Mouse (Mus musculus) frontal cortex, adult 2 months (tissue): Measurements from ENCODE around the gene Cnot10. TPM values are rescaled to one million over a fixed set of nuclear protein-coding genes. Genes with fewer than 3 reads are reported as not detected.
"Not testable (repeated sequence)": the region's sequence is repeated elsewhere in the genome, so short reads cannot be mapped to it uniquely, and the experiment has no call there.

Source experiments
- DNase-seq, 2 experiments: peaks; one replicate each; pipeline ENCODE4 v3.0.0; 2022; ENCODE audit warnings: low spot score in 1 of 2; ENCODE audit errors: extremely low spot score in 1 of 2
- polyA plus RNA-seq: library from polyadenylated mRNA; depleted of rRNA; stranded (reverse); fragments of >200 nt; gene quantifications from 2 replicates; pipeline ENCODE4 v1.2.3, GENCODE M21; 2012

Gene Cnot10
- polyA plus RNA-seq, 1 experiment: 83.4 TPM

DNA sequence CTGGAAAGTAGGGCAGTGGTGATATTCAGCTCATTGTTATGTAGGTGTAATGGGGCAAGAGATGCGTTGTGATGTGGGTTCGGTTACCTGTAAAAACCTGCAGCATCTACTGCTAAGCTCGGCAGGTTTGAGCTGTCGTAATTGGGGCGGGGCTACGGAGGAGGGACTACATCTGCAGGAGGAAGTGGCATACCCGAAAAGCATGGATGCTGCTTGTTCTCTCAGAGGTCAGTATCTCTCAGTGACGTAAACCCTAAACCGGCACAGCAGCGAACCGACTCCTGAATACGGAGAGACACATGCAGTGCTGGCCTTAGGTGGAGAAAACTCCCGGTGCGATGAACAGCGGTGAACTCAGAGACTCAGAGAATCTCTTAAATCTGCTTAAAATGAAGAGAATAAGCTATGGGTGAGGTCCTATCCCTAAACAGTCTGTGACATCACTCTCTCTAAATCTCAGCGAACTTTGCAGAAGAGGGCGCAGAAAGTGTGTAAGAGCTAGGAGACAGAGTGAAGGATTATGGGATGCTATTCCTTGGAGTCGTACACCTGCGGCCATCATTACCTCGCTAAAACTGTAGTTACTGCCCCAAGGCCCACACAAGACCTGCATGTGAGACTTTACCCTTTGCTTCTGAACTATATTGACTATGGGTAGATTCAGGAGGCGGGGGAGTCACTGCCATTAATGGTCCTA, 11.1 kb upstream of the Cnot10 start:
- DNase-seq: no peak

DNA sequence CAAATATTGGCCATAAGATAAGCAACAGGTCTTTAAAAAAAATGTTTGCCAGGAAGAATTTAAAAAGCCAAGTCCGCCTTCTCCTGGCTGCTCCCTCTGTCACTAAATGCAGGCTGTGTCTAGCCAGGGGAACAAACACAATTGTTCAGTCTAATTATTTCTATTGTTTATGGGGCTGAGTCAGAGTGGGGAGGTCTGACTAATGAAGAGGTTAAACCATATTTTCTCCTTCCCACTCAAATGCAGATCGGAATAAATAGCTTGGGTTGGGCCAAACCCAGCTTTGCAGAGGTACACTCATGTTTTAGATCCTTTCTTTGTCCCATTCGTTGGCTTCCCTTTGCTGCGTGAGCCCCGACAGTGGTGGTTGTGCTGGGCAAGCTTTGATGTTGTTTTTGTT, 9.4 kb upstream of the Cnot10 start:
- DNase-seq: no peak

DNA sequence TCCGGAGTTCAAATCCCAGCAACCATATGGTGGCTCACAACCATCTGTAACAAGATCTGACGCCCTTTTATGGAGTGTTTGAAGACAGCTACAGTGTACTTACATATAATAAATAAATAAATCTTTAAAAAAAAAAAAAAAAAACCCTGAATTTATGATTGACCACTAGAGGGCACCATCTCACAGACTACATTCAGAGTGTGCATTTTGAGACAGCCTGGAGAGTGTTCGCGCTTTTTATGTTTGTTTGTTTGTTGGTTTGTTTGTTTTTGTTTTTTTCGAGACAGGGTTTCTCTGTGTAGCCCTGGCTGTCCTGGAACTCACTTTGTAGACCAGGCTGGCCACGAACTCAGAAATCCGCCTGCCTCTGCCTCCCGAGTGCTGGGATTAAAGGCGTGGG, 8.5 kb upstream of the Cnot10 start:
- not testable (repeated sequence) for DNase-seq

DNA sequence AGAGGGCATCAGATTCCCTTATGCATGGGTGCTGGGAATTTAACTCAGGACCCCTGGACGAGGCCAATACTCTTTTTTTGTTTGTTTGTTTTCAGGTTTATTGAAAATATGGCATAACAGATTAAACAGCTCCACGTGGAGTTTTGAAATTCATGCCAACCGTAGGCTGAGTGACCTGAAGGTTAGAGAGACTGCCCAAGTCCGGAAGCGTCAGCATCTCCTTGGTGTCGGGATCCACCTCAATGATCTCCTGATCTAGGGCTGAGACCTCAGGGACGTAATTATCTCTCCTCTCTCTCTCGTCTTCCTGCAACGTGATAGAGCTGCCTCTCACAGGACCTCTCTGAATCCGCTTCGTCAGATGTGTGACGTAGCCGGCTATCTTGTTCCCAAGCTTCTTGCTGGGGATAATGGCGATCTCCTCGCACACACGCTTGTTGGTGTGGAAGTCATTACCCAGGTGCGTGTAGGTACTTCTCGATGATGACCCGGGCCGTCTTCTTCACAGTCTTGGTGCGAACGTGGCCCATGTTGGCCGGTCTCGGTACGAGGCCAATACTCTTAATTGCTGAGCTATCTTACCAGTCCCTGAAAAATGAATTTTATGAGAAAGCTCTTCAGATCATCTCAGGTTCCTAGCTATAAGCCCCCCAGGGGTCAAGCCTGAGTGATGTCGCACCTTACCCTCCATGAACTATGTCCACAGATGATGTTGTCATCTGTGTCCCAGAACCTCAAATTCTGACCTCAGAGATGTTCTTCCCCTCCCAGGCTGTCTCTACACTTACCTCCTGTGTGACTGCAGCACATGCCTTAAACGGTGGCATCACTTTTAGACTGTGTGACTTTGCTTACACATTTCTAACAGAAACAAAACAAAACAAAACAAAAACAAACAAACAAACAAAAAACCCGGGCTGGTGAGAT, 7.8 kb upstream of the Cnot10 start:
- no peak for DNase-seq

DNA sequence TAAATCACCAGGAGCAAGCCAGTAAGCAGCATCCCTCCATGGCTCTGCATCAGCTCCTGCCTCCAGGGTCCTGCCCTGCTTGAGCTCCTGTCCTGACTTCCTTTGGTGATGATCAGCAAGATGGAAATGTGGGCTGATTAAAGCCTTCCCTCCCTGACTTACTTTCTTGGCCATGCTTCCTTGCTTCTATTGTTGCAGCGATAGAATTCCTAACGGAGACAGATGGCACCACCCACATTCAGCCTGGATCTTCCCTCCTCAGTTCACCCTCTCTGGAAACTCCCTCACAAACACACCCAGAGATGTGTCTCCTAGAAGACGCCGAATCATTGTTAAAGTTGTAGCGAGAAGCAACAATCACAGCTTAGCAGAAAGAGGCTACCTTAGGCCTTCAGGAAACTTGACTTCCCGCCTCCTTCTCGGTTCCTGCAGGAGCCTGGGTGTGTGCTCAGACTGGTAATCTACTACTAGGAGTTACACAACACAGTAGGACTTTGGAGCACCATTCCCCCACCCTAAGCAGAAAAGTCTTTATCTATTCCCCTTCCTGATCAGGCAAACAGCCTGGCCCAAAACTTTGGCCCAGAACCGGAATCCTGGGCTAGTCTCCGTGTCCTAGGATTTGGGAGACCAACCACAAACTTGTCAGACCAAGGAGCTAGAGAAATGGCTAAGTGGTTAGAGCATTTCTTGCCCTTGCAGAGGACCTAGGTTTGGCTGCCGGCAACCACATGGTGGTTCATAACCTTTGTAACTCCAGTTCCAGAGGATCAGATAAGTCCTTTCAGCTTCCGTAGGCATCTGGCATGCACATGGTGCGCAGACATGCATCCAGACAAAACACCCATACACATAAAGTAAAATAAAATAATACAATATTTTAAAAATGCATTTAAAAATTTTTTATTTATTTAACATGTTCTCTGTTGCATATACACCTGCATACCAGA, 6.8 kb upstream of the Cnot10 start:
- DNase-seq: peak; percentile 76 to 88

DNA sequence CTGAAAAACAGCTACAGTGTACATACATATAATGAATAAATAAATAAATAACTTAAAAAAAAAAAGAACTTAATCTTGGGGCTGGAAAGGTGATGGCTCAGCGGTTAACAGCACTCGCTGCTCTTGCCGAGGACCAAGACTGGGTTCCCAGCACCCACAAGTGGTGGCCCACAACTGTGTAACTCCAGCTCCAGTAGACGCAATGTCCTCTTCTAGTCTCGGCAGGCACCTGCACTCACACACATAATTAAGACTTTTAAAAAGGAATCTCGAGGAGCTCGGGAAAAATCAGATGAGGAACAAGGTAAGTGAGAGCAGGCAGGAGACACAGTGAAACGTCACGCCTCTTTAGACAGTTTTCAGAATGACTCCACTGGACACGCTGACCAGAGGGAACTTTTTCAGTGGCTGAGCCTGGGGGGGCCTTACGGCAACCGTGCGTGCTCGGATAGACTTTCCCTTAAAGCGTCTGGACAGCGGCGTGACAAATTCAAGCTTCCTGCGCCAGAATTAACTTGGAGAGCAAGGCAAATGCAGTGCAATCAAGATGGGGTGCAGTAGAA, 717 bp downstream of the Cnot10 start:
- DNase-seq: no peak

DNA sequence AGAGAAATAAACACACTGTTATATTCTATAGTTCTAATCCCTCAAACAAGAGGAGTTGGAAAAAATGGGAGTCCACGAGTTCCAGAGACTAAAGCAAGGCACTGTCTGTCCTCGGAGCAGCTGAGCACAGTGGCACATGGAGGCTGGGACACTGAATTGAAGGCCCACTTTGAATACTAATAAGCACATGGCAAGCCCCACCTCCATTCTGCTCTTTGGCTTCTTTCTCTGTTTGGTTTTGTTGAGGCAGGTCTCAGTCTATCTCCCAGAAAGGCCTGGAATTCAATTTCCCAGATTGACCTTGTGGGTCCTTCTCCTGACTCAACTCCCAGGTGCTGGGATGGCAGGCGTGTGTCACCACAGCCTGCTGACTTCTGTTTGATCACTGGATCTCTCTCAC, 3.2 kb downstream of the Cnot10 start:
- no peak for DNase-seq

DNA sequence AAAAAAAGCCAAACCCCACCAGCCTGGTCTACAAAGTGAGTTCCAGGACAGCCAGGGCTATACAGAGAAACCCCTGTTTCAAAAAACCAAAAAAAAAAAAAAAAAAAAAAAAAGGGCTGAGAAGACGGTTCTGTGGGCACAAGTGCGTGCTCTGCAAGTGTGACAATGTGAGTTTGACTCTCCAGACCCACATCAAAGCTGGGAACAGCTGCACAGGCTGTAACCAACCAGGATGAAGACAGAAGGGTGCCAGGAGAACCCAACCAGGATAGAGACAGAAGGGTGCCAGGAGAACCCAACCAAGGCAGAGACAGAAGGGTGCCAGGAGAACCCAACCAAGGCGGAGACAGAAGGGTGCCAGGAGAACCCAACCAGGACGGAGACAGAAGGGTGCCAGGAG, 3.8 kb downstream of the Cnot10 start:
- no peak for DNase-seq

DNA sequence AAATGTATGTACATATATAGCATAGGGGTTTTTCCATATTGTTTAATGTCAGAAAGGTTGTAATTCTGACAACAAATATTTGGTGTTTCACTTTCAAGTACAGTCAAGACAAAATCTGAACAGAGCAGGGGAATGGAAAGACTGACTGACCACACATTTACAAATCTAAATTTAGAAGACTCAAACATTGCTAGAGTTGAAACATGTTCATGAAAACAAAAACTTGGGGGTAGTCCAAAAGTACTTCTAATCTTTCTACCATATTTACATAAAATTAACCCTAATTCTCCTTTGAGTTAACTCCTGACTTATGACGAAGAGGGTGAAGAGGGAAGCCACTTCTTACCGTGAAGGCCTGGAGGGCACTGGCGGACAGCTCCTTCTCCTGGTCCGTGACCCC, 7.7 kb downstream of the Cnot10 start:
- DNase-seq: no peak

DNA sequence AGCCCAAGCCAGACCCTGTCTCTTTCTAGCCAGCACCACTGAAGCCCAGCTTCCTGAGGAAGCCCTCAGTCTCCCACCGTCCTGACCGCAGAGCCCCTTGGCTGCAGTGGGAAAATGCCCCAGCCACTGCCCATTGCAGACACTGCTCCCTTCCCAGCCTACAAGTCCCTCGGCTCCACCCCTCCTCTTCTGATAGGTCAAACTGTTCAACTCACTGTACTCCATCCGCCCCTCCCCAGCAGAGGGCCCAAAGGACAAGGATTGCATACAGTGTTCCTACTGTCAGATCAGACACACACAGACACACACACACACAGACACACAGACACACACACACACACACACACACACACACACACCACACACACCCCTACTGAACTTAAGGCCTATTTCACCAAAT, 13.3 kb downstream of the Cnot10 start:
- DNase-seq: no peak

DNA sequence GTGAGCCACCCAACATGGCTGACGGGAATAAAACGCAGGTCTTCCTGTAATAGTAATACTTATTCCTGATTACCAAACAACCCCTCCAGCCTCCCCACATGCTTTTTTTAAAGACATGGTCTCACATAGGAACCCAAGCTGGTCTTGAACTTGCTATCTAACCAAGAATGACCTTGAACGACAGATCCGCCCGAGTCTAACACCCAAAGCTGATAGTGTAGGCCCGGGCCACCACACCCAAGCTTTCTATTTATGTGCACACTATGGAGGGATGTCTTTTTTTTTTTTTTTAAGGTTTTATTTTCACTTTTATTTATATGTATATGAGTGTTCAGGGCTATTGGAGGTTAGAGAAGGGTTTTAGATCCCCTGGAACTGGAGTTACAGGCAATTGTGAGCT, 15.8 kb downstream of the Cnot10 start:
- DNase-seq: no peak

DNA sequence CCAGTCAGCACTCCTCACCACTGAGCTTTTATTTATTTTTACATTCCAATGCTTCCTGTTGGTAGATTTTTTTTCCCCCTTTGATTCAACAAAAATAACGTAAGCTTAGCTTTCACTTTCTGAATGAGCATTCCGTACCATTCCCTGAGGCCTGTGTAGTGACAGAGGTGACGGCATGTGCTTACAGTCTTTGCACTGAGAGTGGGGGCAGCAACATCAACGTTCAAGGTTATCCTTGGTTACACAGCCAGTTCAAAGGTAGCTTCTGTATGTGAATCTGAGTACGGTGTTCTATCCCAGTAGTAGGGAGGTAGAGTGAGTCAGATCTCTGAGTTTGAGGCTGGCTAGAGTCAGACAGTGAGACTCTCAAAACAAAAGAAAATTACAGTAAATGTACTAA, 18.8 kb downstream of the Cnot10 start:
- no peak for DNase-seq

DNA sequence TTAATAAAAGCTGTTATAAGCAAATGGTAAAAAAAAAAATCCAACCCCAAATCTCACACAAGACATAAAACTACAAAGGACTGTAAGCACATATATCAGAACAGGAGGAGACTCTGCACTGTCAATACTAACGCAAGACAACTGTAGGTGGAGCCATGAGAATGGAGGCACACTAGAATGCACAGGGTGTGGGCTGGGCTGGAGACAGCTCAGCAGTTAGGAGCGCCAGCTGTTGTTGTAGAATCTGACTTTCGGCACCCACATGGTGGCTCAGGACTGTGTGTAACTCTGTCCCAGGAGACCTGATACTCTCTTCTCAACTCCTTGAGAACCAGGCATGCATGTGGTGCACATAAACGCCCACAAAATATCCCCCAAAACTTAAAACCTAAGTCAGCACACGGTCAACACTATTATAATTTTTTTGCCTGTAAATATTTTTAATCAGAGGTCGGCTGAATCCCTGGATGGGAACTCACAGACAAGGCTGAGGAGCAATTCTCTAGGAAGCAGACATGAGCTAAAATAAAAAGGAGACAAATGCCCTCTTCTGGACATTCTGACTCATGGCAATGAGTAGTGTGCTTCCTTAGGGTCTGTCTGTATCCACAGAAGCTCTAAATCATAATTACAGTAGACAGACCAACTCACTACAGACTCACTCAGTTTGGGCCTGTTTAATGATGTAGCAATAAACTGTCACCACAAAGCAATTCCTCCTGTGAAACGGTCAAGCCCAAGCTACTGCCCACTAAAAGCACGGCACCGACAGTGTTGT, 25.6 kb downstream of the Cnot10 start:
- peak; percentile 3 to 42 for DNase-seq

DNA sequence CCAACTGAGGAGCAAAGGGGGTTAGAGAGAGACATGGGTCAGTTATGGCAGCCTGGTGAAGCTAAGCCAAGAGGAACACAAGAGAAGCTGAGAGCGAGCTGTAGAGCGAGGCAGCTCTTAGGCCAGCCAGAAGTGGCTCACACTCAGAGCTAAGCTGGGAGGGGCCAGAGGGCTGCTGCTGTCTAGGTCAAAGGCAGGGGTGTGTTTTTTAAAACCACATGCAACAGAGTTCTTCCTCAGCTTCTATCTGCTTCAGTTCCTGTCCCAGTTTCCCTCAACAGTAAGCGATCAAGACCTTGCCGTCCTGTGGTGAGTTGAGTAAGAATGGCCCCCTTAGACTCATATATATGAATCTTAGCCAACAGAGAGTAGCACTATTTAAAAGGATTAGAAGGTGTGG, 27.0 kb downstream of the Cnot10 start:
- no peak for DNase-seq

DNA sequence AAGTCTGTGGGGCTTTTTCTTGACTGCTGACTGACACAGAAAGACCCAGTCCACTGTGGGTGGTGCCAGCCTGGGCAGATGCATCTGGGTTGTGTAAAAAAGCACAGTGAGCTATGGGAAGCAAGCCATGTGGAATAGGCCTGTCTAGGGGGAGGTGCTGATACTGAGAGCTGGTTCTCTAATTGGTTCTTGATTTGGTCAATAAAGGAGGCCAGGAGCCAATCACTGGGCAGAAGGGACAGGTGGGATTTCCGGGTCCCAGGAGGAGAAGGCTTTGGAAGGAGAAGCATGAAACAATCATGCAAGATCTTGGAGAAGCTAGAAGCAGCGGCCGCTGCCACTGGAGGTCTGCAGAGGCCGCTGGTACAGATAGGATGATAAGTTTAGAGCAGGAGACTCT, 27.4 kb downstream of the Cnot10 start:
- DNase-seq: no peak

DNA sequence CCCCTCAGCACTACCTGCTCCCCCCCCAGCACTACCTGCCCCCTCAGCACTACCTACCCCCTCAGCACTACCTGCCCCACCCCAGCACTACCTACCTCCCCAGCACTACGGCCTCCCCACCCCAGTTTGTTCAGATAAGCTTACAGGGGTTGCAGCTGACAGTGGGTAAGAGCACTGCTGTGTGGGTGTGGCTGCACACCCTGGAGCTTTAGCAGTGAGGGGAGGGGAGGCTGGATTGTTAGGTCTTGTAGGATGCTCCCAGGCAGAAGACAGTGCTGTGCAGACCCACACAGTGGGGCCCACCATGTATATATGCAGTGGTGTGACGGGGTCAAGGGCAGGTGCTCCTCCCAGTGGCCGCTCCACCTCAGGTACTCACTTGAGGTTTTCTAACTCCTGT, 29.7 kb downstream of the Cnot10 start:
- DNase-seq: no peak

DNA sequence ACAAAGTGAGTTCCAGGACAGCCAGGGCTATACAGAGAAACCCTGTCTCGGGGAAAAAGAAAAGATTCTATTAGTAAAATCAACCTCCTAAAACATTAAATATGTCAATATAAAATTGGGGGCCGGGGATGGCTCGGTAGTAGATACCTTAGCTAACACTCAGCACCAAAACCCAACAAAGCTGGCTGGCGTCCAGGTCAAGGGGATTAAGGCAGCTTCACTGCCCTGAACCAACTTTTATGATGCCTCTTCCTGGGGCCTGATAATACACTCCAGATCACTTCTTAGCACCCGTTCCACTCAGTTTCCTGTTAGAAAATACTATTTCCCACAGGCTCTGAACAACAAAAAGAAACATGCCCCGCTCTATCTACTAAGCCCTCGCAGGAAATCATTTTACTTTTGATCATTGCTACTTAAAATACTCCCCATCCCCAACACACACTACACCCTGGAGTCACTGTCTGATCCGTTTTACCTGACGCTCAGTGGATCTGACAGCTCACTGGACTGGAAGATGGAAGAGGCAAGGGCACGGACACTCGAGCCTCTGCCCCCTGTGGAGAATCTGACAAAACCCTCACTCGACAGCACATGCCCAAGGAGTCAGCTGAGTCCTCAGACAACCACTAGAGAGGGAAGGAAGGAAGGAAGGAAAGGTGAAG, 36.0 kb downstream of the Cnot10 start:
- DNase-seq: no peak

DNA sequence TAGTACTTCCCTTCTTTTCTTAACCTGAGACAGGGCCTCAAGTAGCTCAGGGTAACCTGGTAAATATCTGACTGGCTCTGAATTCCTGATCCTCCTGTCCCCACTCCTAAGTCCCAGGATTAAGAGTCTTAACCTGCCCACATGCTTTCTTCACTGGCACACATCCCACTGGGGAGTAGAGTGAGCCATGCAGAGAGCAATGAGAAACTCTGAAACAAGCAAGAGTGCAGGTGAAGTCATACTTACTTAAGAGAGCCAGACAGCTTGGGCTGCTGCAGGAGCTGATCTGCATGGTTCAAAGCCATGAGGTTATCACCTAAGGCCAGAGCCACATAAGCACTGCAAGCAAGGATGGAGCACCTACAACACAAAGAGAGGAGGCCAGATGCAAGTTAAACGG, 38.9 kb downstream of the Cnot10 start:
- DNase-seq: no peak

DNA sequence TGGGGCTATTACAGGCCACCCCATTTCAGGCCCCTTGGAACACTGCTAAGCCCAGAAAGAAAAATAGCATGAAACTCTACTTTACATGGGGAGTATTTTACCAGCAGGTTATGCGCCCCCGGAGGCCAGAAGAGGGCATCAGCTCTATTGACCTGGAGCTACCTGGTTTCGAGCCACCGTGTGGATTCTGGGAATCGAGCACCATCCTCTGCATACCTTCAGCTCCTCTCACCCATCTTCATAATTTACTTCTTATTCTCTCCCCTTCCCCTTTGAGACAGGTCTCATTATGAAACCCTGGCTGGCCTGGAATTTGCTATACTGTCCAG, 55.0 kb downstream of the Cnot10 start:
- DNase-seq: no peak
